Mouse (Mus musculus): ENCODE results near the gene Flnb. TPM values are rescaled to one million over a fixed set of nuclear protein-coding genes. Genes with fewer than 3 reads are reported as not detected.

Gene Flnb
- polyA plus RNA-seq, 1 experiment from 2014 or later, result 7.0 TPM

- Histone ChIP-seq H3K4me3 (ENCODE audit: low read depth, low read length) (no peak overlapping the region), H3K4me1 (ENCODE audit: control insufficient read depth, insufficient read depth, low read length) (no peaks in the 10 kb centered on the region), H3K4me2 (ENCODE audit: low read depth, low read length) (no peak overlapping the region), H3K36me3 (ENCODE audit: control insufficient read depth, insufficient read depth, low read length) (no peaks in the 10 kb centered on the region), H3K9ac (replicated peaks; ENCODE audit: low read depth, low read length) (no peak overlapping the region), H3K27me3 (ENCODE audit: control insufficient read depth, insufficient read depth, low read length) (no peaks in the 10 kb centered on the region), H3K9me3 (ENCODE audit: control insufficient read depth, low read length) (no peaks in the 10 kb centered on the region), H3K27ac (ENCODE audit: low read depth, low read length) (no peak overlapping the region)
- 64% methylated on average over 1 of the region's 1 CpGs for WGBS
- ATAC-seq (ENCODE audit: low read depth), result no peak
Measured at GRCm38 (mm10) chr14:7989371-7989770, 171.6 kb downstream of the Flnb start.

- Histone ChIP-seq H3K9me3 (ENCODE audit: control insufficient read depth, low read length) (no peaks in the 10 kb centered on the region), H3K27me3 (ENCODE audit: control insufficient read depth, insufficient read depth, low read length) (no peaks in the 10 kb centered on the region), H3K9ac (replicated peaks; ENCODE audit: low read depth, low read length) (no peak overlapping the region), H3K4me1 (ENCODE audit: control insufficient read depth, insufficient read depth, low read length) (no peaks in the 10 kb centered on the region), H3K27ac (ENCODE audit: low read depth, low read length) (no peak overlapping the region), H3K4me3 (ENCODE audit: low read depth, low read length) (no peak overlapping the region), H3K36me3 (ENCODE audit: control insufficient read depth, insufficient read depth, low read length) (no peaks in the 10 kb centered on the region), H3K4me2 (ENCODE audit: low read depth, low read length) (no peak overlapping the region)
- 79% methylated on average over 3 of the region's 3 CpGs for WGBS
- ATAC-seq (ENCODE audit: low read depth), result no peak
Measured at GRCm38 (mm10) chr14:7989961-7990360, 172.2 kb downstream of the Flnb start.

DNA sequence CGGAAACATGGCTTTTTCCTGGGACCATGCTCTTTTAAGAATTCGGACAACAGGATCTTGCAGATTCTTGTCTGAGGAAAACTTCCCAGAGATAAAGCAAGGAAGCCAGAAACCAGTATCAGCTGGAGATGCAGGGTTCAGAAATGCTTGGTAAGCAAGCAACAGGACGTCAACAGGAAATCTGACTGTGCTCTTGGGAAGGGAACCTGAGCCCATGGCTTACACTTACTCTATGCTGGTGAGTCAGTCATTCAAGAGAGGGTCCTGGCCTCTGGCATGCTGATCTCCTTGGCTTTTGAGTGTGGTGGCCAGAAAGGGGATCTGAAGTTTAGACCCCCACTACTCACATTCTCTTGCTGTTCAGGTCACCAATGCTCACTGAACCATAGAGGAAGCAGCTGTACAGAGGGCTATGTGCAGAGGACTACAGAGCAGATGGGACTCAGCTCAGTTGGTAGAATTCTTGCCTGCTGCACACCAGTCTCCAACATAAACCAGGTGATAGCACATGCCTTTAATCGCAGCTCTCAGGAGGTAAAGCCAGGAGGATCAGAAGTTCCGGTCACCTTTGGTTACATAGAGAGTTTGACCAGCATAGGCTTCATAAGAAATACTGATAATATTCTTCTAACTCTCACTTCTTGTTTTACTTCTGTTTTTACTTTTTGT lies 173.5 kb downstream of the Flnb start:
- Histone ChIP-seq H3K36me3 (ENCODE audit: control insufficient read depth, insufficient read depth, low read length) (no peaks in the 10 kb centered on the region), H3K4me3 (ENCODE audit: low read depth, low read length) (no peak overlapping the region), H3K4me2 (ENCODE audit: low read depth, low read length) (no peak overlapping the region), H3K9me3 (ENCODE audit: control insufficient read depth, low read length) (no peaks in the 10 kb centered on the region), H3K27me3 (ENCODE audit: control insufficient read depth, insufficient read depth, low read length) (no peaks in the 10 kb centered on the region), H3K9ac (replicated peaks; ENCODE audit: low read depth, low read length) (no peak overlapping the region), H3K4me1 (ENCODE audit: control insufficient read depth, insufficient read depth, low read length) (no peaks in the 10 kb centered on the region), H3K27ac (ENCODE audit: low read depth, low read length) (no peak overlapping the region)
- no peak for ATAC-seq (ENCODE audit: low read depth)
- 83% methylated on average over 5 of the region's 5 CpGs for WGBS

DNA sequence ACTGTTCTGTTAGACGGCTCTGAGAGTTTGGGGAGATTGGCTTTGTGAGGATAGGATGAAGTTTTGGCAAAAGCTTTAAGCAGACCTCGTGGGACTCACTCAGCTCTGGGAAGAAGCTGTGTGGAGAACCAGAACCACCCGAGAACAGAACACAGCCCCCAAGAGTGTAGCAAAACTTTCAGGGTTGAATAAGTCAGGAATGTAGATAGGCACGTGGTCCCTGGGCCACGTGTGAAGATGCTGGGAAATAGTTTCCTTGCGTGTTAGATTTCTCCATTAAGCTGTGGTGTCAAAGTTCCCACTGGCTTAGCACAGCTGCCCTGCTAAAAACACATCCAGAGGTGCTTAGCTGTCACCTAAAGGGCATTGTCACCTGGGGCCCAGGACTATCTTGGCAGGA lies 174.4 kb downstream of the Flnb start:
- ATAC-seq (ENCODE audit: low read depth), result no peak
- H3K27me3 ChIP-seq (ENCODE audit: control insufficient read depth, insufficient read depth, low read length), result no peaks in the 10 kb centered on the region
- H3K36me3 ChIP-seq (ENCODE audit: control insufficient read depth, insufficient read depth, low read length), result no peaks in the 10 kb centered on the region
- H3K9me3 ChIP-seq (ENCODE audit: control insufficient read depth, low read length), result no peaks in the 10 kb centered on the region
- no peaks in the 10 kb centered on the region for H3K4me1 ChIP-seq (ENCODE audit: control insufficient read depth, insufficient read depth, low read length)
- H3K4me2 ChIP-seq (ENCODE audit: low read depth, low read length), result no peak overlapping the region
- H3K9ac ChIP-seq (replicated peaks; ENCODE audit: low read depth, low read length), result no peak overlapping the region
- no peak overlapping the region for H3K4me3 ChIP-seq (ENCODE audit: low read depth, low read length)
- WGBS, result 79% methylated on average over 6 of the region's 6 CpGs
- no peak overlapping the region for H3K27ac ChIP-seq (ENCODE audit: low read depth, low read length)

- ATAC-seq (ENCODE audit: low read depth), result 0 out of 2 replicates have a peak, but pooled peaks have one; percentile 17
- Histone ChIP-seq H3K4me1 (ENCODE audit: control insufficient read depth, insufficient read depth, low read length) (no peaks in the 10 kb centered on the region), H3K36me3 (ENCODE audit: control insufficient read depth, insufficient read depth, low read length) (no peaks in the 10 kb centered on the region), H3K4me2 (ENCODE audit: low read depth, low read length) (no peak within 1 kb of the TSS), H3K27ac (ENCODE audit: low read depth, low read length) (no peak within 1 kb of the TSS), H3K4me3 (ENCODE audit: low read depth, low read length) (no peak within 1 kb of the TSS), H3K27me3 (ENCODE audit: control insufficient read depth, insufficient read depth, low read length) (no peaks in the 10 kb centered on the region), H3K9me3 (ENCODE audit: control insufficient read depth, low read length) (no peaks in the 10 kb centered on the region), H3K9ac (replicated peaks; ENCODE audit: low read depth, low read length) (no peak within 1 kb of the TSS)
- WGBS, result 74% methylated on average over 8 of the region's 8 CpGs
Measured at GRCm38 (mm10) chr14:7994271-7994767, 176.6 kb downstream of the Flnb start, which contains the start of gene Dnase1l3. TSS of gene Dnase1l3 (minus strand) at chr14:7994573.

GRCm38 (mm10) chr14:7997255-7997696 lies 179.5 kb downstream of the Flnb start:
- peak; percentile 71; the same call in 1 of the 2 replicates for ATAC-seq (ENCODE audit: low read depth)
- H3K9me3 ChIP-seq (ENCODE audit: control insufficient read depth, low read length), result no peaks in the 10 kb centered on the region
- H3K9ac ChIP-seq (replicated peaks; ENCODE audit: low read depth, low read length), result no peak overlapping the region
- no peak overlapping the region for H3K4me3 ChIP-seq (ENCODE audit: low read depth, low read length)
- H3K4me1 ChIP-seq (ENCODE audit: control insufficient read depth, insufficient read depth, low read length), result no peaks in the 10 kb centered on the region
- H3K4me2 ChIP-seq (ENCODE audit: low read depth, low read length), result peak overlapping the region; percentile 37
- H3K27ac ChIP-seq (ENCODE audit: low read depth, low read length), result no peak overlapping the region
- H3K27me3 ChIP-seq (ENCODE audit: control insufficient read depth, insufficient read depth, low read length), result 0 out of 2 replicates have a peak, but pooled peaks cover 2% of the 10 kb centered on the region
- no peaks in the 10 kb centered on the region for H3K36me3 ChIP-seq (ENCODE audit: control insufficient read depth, insufficient read depth, low read length)
- WGBS, result 3% methylated on average over 15 of the region's 15 CpGs

DNA sequence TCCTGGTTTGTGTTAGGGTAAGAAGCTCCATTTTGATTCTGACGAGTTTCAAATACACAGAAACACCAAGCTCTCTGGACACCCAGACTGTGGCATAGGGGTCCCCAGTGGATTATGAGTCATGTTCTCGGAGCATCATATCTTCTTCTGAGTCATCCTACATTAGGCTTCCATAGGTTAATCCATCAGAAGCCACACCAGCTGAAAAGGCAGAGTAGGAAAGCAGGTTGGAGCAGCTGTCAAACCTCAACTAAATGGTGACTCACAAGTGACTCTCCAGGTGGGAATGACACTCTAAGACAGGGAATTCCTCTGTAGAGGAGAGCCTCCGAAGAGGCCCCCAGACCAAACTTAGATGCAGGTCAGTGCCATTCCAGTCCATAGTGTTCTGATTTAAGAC lies 181.3 kb downstream of the Flnb start:
- Histone ChIP-seq H3K27me3 (ENCODE audit: control insufficient read depth, insufficient read depth, low read length) (0 out of 2 replicates have a peak, but pooled peaks cover 2% of the 10 kb centered on the region), H3K9ac (replicated peaks; ENCODE audit: low read depth, low read length) (no peak overlapping the region), H3K9me3 (ENCODE audit: control insufficient read depth, low read length) (no peaks in the 10 kb centered on the region), H3K27ac (ENCODE audit: low read depth, low read length) (no peak overlapping the region), H3K4me1 (ENCODE audit: control insufficient read depth, insufficient read depth, low read length) (peaks cover 4% of the 10 kb centered on the region), H3K4me2 (ENCODE audit: low read depth, low read length) (no peak overlapping the region), H3K4me3 (ENCODE audit: low read depth, low read length) (no peak overlapping the region), H3K36me3 (ENCODE audit: control insufficient read depth, insufficient read depth, low read length) (no peaks in the 10 kb centered on the region)
- 89% methylated on average over 3 of the region's 3 CpGs for WGBS
- ATAC-seq (ENCODE audit: low read depth), result no peak

GRCm38 (mm10) chr14:7999435-7999834 lies 181.7 kb downstream of the Flnb start:
- H3K4me3 ChIP-seq (ENCODE audit: low read depth, low read length), result no peak overlapping the region
- WGBS, result 83% methylated on average over 5 of the region's 5 CpGs
- 0 out of 2 replicates have a peak, but pooled peaks cover 2% of the 10 kb centered on the region for H3K27me3 ChIP-seq (ENCODE audit: control insufficient read depth, insufficient read depth, low read length)
- peaks cover 8% of the 10 kb centered on the region for H3K4me1 ChIP-seq (ENCODE audit: control insufficient read depth, insufficient read depth, low read length)
- no peaks in the 10 kb centered on the region for H3K9me3 ChIP-seq (ENCODE audit: control insufficient read depth, low read length)
- ATAC-seq (ENCODE audit: low read depth), result no peak
- H3K27ac ChIP-seq (ENCODE audit: low read depth, low read length), result no peak overlapping the region
- no peak overlapping the region for H3K4me2 ChIP-seq (ENCODE audit: low read depth, low read length)
- H3K36me3 ChIP-seq (ENCODE audit: control insufficient read depth, insufficient read depth, low read length), result no peaks in the 10 kb centered on the region
- H3K9ac ChIP-seq (replicated peaks; ENCODE audit: low read depth, low read length), result no peak overlapping the region

- Histone ChIP-seq H3K36me3 (ENCODE audit: control insufficient read depth, insufficient read depth, low read length) (no peaks in the 10 kb centered on the region), H3K9ac (replicated peaks; ENCODE audit: low read depth, low read length) (no peak overlapping the region), H3K9me3 (ENCODE audit: control insufficient read depth, low read length) (no peaks in the 10 kb centered on the region), H3K27me3 (ENCODE audit: control insufficient read depth, insufficient read depth, low read length) (0 out of 2 replicates have a peak, but pooled peaks cover 2% of the 10 kb centered on the region), H3K4me2 (ENCODE audit: low read depth, low read length) (no peak overlapping the region), H3K4me3 (ENCODE audit: low read depth, low read length) (no peak overlapping the region), H3K4me1 (ENCODE audit: control insufficient read depth, insufficient read depth, low read length) (peaks cover 11% of the 10 kb centered on the region), H3K27ac (ENCODE audit: low read depth, low read length) (no peak overlapping the region)
- WGBS, result 91% methylated on average over 5 of the region's 5 CpGs
- ATAC-seq (ENCODE audit: low read depth), result no peak
Measured at GRCm38 (mm10) chr14:8000247-8000646, 182.5 kb downstream of the Flnb start.

Measured in neural tube, embryonic 14.5 days (tissue).